Comparison of ENCODE assay signal across 8 mouse cellular contexts in the genomic region with DNA sequence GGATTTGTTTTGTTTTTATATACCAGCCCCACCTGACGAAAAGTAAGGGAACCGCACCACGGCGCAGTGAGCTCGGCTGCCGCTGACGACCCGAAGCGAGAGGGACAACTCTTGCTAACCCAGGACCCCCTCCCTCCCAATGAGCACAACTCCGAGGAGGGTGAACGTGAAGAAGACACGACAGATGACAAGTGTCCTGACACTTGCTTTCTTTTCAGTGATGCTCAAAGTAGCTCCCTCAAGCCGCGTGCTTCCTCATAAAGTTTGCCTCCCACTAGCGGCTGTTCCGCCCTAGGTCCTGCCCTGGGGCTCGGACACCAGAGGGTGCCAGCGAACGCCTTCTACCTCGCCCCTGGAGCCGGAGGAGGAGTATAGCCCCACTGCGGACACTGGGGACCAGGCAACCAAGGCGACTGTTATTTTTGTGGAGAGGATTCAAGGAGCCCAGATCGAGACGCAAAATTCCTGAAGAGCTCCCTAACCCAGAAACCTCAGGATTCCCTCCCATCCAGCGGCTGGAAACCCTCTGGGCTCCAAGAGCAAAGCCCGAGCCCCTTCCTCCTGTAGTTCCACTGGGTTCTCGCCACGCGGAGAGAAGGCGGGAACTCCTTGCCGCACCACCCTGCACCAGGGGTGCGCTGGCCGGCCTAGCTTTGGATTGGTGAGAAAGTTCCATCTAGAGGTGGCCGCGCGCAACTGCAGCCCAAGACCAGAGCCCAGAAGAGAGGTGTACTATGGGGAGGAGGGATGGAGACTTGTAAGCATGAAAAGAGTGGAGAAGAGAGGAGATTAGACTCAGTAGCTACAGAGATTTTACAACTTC. TPM values are rescaled to one million over a fixed set of nuclear protein-coding genes. Genes with fewer than 3 reads are reported as not detected.
DNase-seq lines count a peak whose midpoint lies in the region; ATAC-seq lines count a peak whose summit lies in the region.

No protein-coding gene starts in this region.

- ATAC-seq in heart, embryonic 16.5 days (replicated peaks; ENCODE audit: extremely low read depth, insufficient read depth, low FRiP score): peak; percentile 82; the same call in 1 of the 2 replicates
- peak; percentile 70 for ATAC-seq in liver, embryonic 15.5 days (ENCODE audit: insufficient read depth)
- ATAC-seq in neural tube, embryonic 12.5 days (ENCODE audit: low FRiP score, low read depth): peak; percentile 88

- H3K9me3 ChIP-seq in forebrain, embryonic 10.5 days: no peaks in the 10 kb centered on the region
- no peaks in the 10 kb centered on the region for H3K9me3 ChIP-seq in heart, embryonic 16.5 days (replicated peaks; ENCODE audit: control insufficient read depth, low read length)
- H3K9me3 ChIP-seq in liver, embryonic 15.5 days (replicated peaks): no peaks in the 10 kb centered on the region
- H3K9me3 ChIP-seq in neural tube, embryonic 12.5 days: no peaks in the 10 kb centered on the region

- no peaks in the 10 kb centered on the region for H3K36me3 ChIP-seq in forebrain, embryonic 10.5 days (replicated peaks)
- H3K36me3 ChIP-seq in heart, embryonic 16.5 days (ENCODE audit: control insufficient read depth, insufficient read depth): no peaks in the 10 kb centered on the region
- H3K36me3 ChIP-seq in liver, embryonic 15.5 days (replicated peaks): no peaks in the 10 kb centered on the region
- no peaks in the 10 kb centered on the region for H3K36me3 ChIP-seq in neural tube, embryonic 12.5 days

- H3K9ac ChIP-seq in heart, embryonic 16.5 days (ENCODE audit: low read length): peak overlapping the region; percentile 61; the same call in 1 of the 2 replicates
- no peak overlapping the region for H3K9ac ChIP-seq in liver, embryonic 15.5 days
- H3K9ac ChIP-seq in neural tube, embryonic 12.5 days: peak overlapping the region; percentile 44

- H3K4me1 ChIP-seq in forebrain, embryonic 10.5 days: peaks cover 44% of the 10 kb centered on the region
- peaks cover 12% of the 10 kb centered on the region for H3K4me1 ChIP-seq in heart, embryonic 16.5 days (ENCODE audit: control insufficient read depth, insufficient read depth, low read length)
- peaks cover 14% of the 10 kb centered on the region for H3K4me1 ChIP-seq in liver, embryonic 15.5 days (replicated peaks)
- peaks cover 15% of the 10 kb centered on the region for H3K4me1 ChIP-seq in neural tube, embryonic 12.5 days

- peak overlapping the region; percentile 97 for H3K4me2 ChIP-seq in heart, embryonic 16.5 days (ENCODE audit: low read depth, low read length)
- peak overlapping the region; percentile 75 for H3K4me2 ChIP-seq in liver, embryonic 15.5 days
- H3K4me2 ChIP-seq in neural tube, embryonic 12.5 days (replicated peaks): peak overlapping the region; percentile 99

- peak overlapping the region; percentile 69 for H3K4me3 ChIP-seq in forebrain, embryonic 10.5 days
- H3K4me3 ChIP-seq in heart, embryonic 16.5 days (ENCODE audit: low read length): peak overlapping the region; percentile 60
- H3K4me3 ChIP-seq in liver, embryonic 15.5 days (replicated peaks): peak overlapping the region; percentile 51
- peak overlapping the region; percentile 52 for H3K4me3 ChIP-seq in neural tube, embryonic 12.5 days

- peak overlapping the region; percentile 79 for H3K27ac ChIP-seq in forebrain, embryonic 10.5 days
- no peak overlapping the region for H3K27ac ChIP-seq in heart, embryonic 16.5 days (ENCODE audit: low read length)
- no peak overlapping the region for H3K27ac ChIP-seq in liver, embryonic 15.5 days (replicated peaks)
- H3K27ac ChIP-seq in neural tube, embryonic 12.5 days: no peak overlapping the region

- peak; percentile 11 to 46 for DNase-seq in CD8-positive naive resting alpha-beta T cell, adult 2 months (ENCODE audit: low read depth in 2 of 2, low spot score in 2 of 2)
- peak; percentile 11 for DNase-seq in c-Kit-negative CD71-positive TER-119-positive erythroid progenitor cells, embryonic 14.5 days (ENCODE audit: low read depth, low spot score)
- peak; percentile 90 for DNase-seq in forebrain, embryonic 10.5 days (ENCODE audit: extremely low spot score, low spot score)
- DNase-seq in kidney, postnatal 36 days: peak; percentile 72 to 88
- peak; percentile 70 for DNase-seq in telencephalon, adult 2 months (ENCODE audit: low read depth, low spot score)

- peaks cover 62% of the 10 kb centered on the region for H3K27me3 ChIP-seq in forebrain, embryonic 10.5 days (ENCODE audit: poor library complexity, severe bottlenecking)
- H3K27me3 ChIP-seq in heart, embryonic 16.5 days (ENCODE audit: control insufficient read depth, insufficient read depth, low read length): peaks cover 55% of the 10 kb centered on the region
- H3K27me3 ChIP-seq in liver, embryonic 15.5 days: peaks cover 66% of the 10 kb centered on the region
- H3K27me3 ChIP-seq in neural tube, embryonic 12.5 days (replicated peaks): peaks cover 33% of the 10 kb centered on the region

- under 1% methylated on average over 37 of the region's 37 CpGs for WGBS in forebrain, embryonic 10.5 days
- WGBS in heart, embryonic 16.5 days: under 1% methylated on average over 37 of the region's 37 CpGs
- under 1% methylated on average over 37 of the region's 37 CpGs for WGBS in liver, embryonic 15.5 days (ENCODE audit: insufficient replicate concordance)
- under 1% methylated on average over 37 of the region's 37 CpGs for WGBS in neural tube, embryonic 12.5 days

RNA-seq across cellular contexts. Expression of a gene that starts 0.6 kb away (rescaled TPM):
- 0.78 and 0.97 TPM in 2 replicates for polyA plus RNA-seq in forebrain, embryonic 10.5 days (2016; fragmentation: Nextera tagmentation; extraction: Ambion mirVana)
- polyA plus RNA-seq in heart, embryonic 16.5 days (2015; fragmentation: Nextera tagmentation; extraction: Ambion mirVana): 0.25 and 0.30 TPM in 2 replicates
- polyA plus RNA-seq in liver, embryonic 15.5 days (2015; fragmentation: Nextera tagmentation; extraction: Ambion mirVana): not detected in 2 replicates
- 2.3 and 3.4 TPM in 2 replicates for polyA plus RNA-seq in neural tube, embryonic 12.5 days (2016; fragmentation: Nextera tagmentation; extraction: Ambion mirVana)

Comparison
In these comparisons a context has a peak if more than half of its experiments do, and no peak if none do; other contexts are left out.
1. DNase-seq: peak in every context shown above with its lines; median percentile 90 in forebrain, embryonic 10.5 days; 80 in kidney, postnatal 36 days; 70 in telencephalon, adult 2 months; 28 in CD8-positive naive resting alpha-beta T cell, adult 2 months; 11 in c-Kit-negative CD71-positive TER-119-positive erythroid progenitor cells, embryonic 14.5 days.